Mouse (Mus musculus): ENCODE data around the gene Ccdc153. TPM values are rescaled to one million over a fixed set of nuclear protein-coding genes. Genes with fewer than 3 reads are reported as not detected.
A peak's percentile ranks its signal among the peaks of the same experiment; 100 is the strongest.

The Ccdc153 gene
- total RNA-seq, 2 experiments from 2014 or later, result 0.77 to 1.1 TPM

DNA sequence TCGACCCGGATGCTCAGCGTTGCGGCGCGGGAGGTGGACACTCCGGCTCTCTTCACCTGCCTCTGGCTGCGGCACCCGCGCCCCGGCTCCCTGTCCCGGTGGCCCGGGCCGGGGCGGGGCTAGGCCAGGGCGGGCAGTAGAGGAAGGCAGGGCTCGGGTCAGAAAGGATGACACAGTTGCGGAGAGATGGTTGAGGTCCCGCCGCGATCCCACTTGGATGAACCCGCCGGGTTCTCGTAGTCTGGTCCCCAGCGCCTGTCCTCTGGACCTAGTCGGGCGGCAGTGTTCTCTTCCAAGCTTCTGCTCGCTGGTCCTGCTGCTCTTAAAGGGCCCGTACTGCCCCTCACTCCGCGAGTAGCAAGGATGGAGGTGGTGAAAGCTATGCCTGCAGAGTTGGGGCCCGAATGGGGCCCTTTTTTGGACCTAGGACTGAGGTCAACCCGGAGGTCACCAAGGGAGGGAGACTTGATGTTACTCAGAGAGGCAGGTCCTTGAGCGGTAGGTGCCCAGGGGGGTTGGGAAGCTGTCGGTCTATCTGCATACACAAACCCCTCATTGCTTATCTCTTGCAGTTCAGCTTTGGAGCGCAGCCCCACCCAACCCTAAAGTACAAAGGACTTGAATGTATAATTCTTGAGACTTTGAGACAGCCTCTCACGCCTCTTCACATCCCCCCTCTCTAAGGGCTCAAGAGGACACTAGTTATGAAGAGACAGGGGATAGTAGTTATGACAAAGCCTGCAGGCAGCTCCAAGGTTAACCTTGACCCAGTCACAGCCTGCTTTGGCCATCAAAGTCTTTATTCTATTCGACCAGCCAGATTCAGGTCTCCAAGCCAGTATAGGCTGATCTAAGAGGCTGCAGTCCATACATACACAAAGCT is 47.8 kb downstream of the Ccdc153 start, which contains the start of gene Abcg4:
Gene Abcg4 (minus strand): TSS at position 540 of the 883 bp plus-strand sequence.
- Histone ChIP-seq H3K27ac (peak within 1 kb of the TSS; percentile 88), H3K4me3 (peak within 1 kb of the TSS; percentile 90)
- no peak for TF ChIP-seq CTCF (IDR thresholded peaks at IDR 0.05)
- intact Hi-C loops (cut with DNase I), result no loop called here
- peak; percentile 42 to 55 for DNase-seq (ENCODE audit: extremely low spot score in 1 of 2, low spot score in 2 of 2)

- no peak for TF ChIP-seq CTCF (IDR thresholded peaks at IDR 0.05)
- H3K4me3 ChIP-seq, result peak overlapping the region; percentile 90
- peak overlapping the region; percentile 88 for H3K27ac ChIP-seq
- no peak for DNase-seq (ENCODE audit: extremely low spot score in 1 of 2, low spot score in 2 of 2)
- intact Hi-C loops (cut with DNase I), result no loop called here
These were observed 48.4 kb downstream of the Ccdc153 start for GRCm38 (mm10) chr9:44288959-44289291.

- no peak for DNase-seq (ENCODE audit: extremely low spot score in 1 of 2, low spot score in 2 of 2)
- intact Hi-C loops (cut with DNase I), result no loop called here
- TF ChIP-seq CTCF (IDR thresholded peaks at IDR 0.05), result peak; percentile 52
- Histone ChIP-seq H3K27ac (no peak overlapping the region), H3K4me3 (no peak overlapping the region)
These were observed 52.0 kb downstream of the Ccdc153 start for GRCm38 (mm10) chr9:44292490-44292889.

Other genes with a start within 250 kb of the Ccdc153 start
- 100 to 1,000 TPM; 838 to 856 TPM for gene Thy1, start 197.3 kb upstream of the Ccdc153 start, total RNA-seq (2021)
- 100 to 1,000 TPM in 1 of 2 experiments, 10 to 100 TPM in 1; 99.3 to 120 TPM for gene Usp2, start 173.7 kb upstream of the Ccdc153 start, total RNA-seq (2021)
- 1 to 10 TPM in 1 of 2 experiments, under 1 TPM in 1; 0.82 to 1.6 TPM for gene Mfrp, start 138.9 kb upstream of the Ccdc153 start, total RNA-seq (2021)
- 10 to 100 TPM; 14.2 to 15.3 TPM for gene C1qtnf5, start 133.4 kb upstream of the Ccdc153 start, total RNA-seq (2021)
- gene Gm49380, start 127.2 kb upstream of the Ccdc153 start, total RNA-seq (2021), result under 1 TPM in 1 of 2 experiments, not detected in 1; 0.56 TPM
- 10 to 100 TPM; 32.7 to 33.1 TPM for gene Rnf26, start 127.2 kb upstream of the Ccdc153 start, total RNA-seq (2021)
- gene Mcam, start 106.2 kb upstream of the Ccdc153 start, total RNA-seq (2021), result 10 to 100 TPM in 1 of 2 experiments, 1 to 10 TPM in 1; 9.0 to 11.6 TPM
- 10 to 100 TPM; 59.5 to 66.3 TPM for gene Cbl, start 6.6 kb upstream of the Ccdc153 start, total RNA-seq (2021)
- 1 to 10 TPM in 1 of 2 experiments, under 1 TPM in 1; 0.50 to 1.2 TPM for gene Pdzd3, start 10.8 kb downstream of the Ccdc153 start, total RNA-seq (2021)
- 10 to 100 TPM in 1 of 2 experiments, 1 to 10 TPM in 1; 8.7 to 13.3 TPM for gene Nlrx1, start 27.9 kb downstream of the Ccdc153 start, total RNA-seq (2021)
- gene Abcg4, start 47.9 kb downstream of the Ccdc153 start, total RNA-seq (2021), result 10 to 100 TPM; 62.1 TPM
- gene Hinfp, start 65.0 kb downstream of the Ccdc153 start, total RNA-seq (2021), result 10 to 100 TPM; 28.9 to 29.3 TPM
- gene C2cd2l, start 79.6 kb downstream of the Ccdc153 start, total RNA-seq (2021), result 100 to 1,000 TPM; 190 to 222 TPM
- 10 to 100 TPM; 13.8 to 14.6 TPM for gene Dpagt1, start 85.3 kb downstream of the Ccdc153 start, total RNA-seq (2021)
- gene H2afx, start 94.0 kb downstream of the Ccdc153 start, total RNA-seq (2021), result 10 to 100 TPM; 46.1 to 53.2 TPM
- gene Hmbs, start 103.6 kb downstream of the Ccdc153 start, total RNA-seq (2021), result 10 to 100 TPM; 20.8 to 21.1 TPM
- 10 to 100 TPM; 52.1 to 53.1 TPM for gene Vps11, start 121.0 kb downstream of the Ccdc153 start, total RNA-seq (2021)
- gene Hyou1, start 138.8 kb downstream of the Ccdc153 start, total RNA-seq (2021), result 100 to 1,000 TPM; 127 to 139 TPM
- gene Slc37a4, start 156.2 kb downstream of the Ccdc153 start, total RNA-seq (2021), result 10 to 100 TPM; 25.3 to 28.4 TPM
- 100 to 1,000 TPM; 644 to 664 TPM for gene Rps25, start 166.5 kb downstream of the Ccdc153 start, total RNA-seq (2021)
- gene Trappc4, start 166.9 kb downstream of the Ccdc153 start, total RNA-seq (2021), result 10 to 100 TPM; 66.8 to 70.2 TPM
- gene Ccdc84, start 177.9 kb downstream of the Ccdc153 start, total RNA-seq (2021), result 10 to 100 TPM; 19.9 to 22.2 TPM
- not detected for gene Foxr1, start 200.5 kb downstream of the Ccdc153 start, total RNA-seq (2021)
- gene Upk2, start 214.3 kb downstream of the Ccdc153 start, total RNA-seq (2021), result not detected
- gene Bcl9l, start 242.1 kb downstream of the Ccdc153 start, total RNA-seq (2021), result 10 to 100 TPM; 58.6 to 63.4 TPM